Mouse (Mus musculus): ENCODE measurements at regions not wholly inside any gene's neighbourhood (a gene's known extent, or its start where the extent isn't known, plus 50 kb on each side); places are given as distances from the start of the nearest gene placed in this dataset.

DNA sequence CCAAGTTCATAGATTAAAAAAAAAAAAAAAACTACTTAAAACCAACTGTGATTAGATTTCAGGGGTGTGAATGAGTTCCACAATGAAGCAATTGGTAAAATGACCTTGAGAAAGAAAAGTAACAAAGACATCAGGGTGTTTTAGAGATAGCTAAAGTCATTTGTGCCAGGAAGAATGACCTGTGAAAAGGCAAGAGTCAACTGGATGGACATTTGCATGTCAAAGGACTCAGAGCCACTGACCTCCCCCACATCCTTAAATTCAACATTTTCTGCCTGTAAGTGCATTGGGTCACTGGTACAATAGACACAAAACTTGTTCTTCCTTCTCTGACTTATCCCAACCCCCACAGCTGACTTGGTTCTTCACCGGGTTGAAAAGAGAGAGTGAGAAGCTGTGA is 474.6 kb upstream of the 2610301B20Rik start:
- H3K4me1 ChIP-seq (ENCODE audit: control insufficient read depth in 1 of 2, insufficient read depth in 2 of 2) = peaks cover 0 to 2% of the 10 kb centered on the region in 2 experiments; a peak in 1 of 4 replicates
- no peak overlapping the region for H3K9ac ChIP-seq (ENCODE audit: insufficient read depth, low read depth)
- dilution Hi-C loops (cut with MboI; ENCODE audit: extremely low pct_ligation_motif_present, extremely low pct_unique_long_range_greater_than_20kb, low sequenced_read_pairs) (no loop called here), in situ Hi-C loops (cut with MboI; ENCODE audit: low pct_ligation_motif_present, low pct_unique_long_range_greater_than_20kb, low sequenced_read_pairs) (no loop called here)
- H3K79me2 ChIP-seq (replicated peaks; ENCODE audit: control insufficient read depth, extremely low read depth, insufficient read depth, poor library complexity, severe bottlenecking) = no peaks in the 10 kb centered on the region
- no peak for DNase-seq (ENCODE audit: extremely low read depth)
- no peak overlapping the region for H3K27ac ChIP-seq (ENCODE audit: insufficient read depth, low read depth)
- H3K4me3 ChIP-seq (replicated peaks in 1 of 3; ENCODE audit: low read depth in 2 of 3, low read length in 2 of 3, poor library complexity in 1 of 3) = no peak overlapping the region
- no peaks in the 10 kb centered on the region for H3K36me3 ChIP-seq (replicated peaks in 1 of 2; ENCODE audit: control insufficient read depth in 1 of 2, insufficient read depth in 1 of 2, low read length in 1 of 2)
- no peaks in the 10 kb centered on the region for H3K27me3 ChIP-seq (replicated peaks)
- no peaks in the 10 kb centered on the region for H3K9me3 ChIP-seq (replicated peaks; ENCODE audit: low read length)
- TF ChIP-seq MAFK (IDR thresholded peaks at IDR 0.05; ENCODE audit: insufficient replicate concordance, low read length) = no peak
- no peak for TF ChIP-seq USF2 (conservative IDR thresholded peaks at IDR 0.05; ENCODE audit: low read depth, low read length)
- TF ChIP-seq TBP (conservative IDR thresholded peaks at IDR 0.05; ENCODE audit: low read depth, low read length) = no peak
- H3K4me2 ChIP-seq (ENCODE audit: insufficient read depth, low read depth, poor library complexity, severe bottlenecking) = no peak overlapping the region

DNA sequence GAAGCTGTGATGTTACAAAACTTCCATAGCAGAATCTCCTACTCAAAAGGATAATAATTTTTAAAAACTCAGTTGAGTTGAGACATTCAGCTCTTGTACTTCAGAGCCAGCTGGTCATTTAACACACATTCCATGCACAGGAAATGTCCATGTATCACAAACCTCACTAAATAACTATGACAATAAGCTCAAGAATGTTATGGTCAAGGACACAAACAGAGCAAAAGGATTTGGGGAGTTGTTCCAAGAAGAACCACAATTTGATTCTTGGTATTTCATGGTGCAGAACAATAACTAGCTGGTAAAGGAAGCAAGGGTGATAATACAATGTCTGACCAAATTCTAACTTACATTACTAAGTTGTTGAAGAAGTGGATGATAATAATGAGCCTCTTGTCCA is 471.4 kb upstream of the 2610301B20Rik start:
- Histone ChIP-seq H3K4me2 (ENCODE audit: insufficient read depth, low read depth, poor library complexity, severe bottlenecking) (no peak overlapping the region), H3K79me2 (replicated peaks; ENCODE audit: control insufficient read depth, extremely low read depth, insufficient read depth, poor library complexity, severe bottlenecking) (no peaks in the 10 kb centered on the region), H3K36me3 (replicated peaks in 1 of 2; ENCODE audit: control insufficient read depth in 1 of 2, insufficient read depth in 1 of 2, low read length in 1 of 2) (no peaks in the 10 kb centered on the region), H3K9ac (ENCODE audit: insufficient read depth, low read depth) (no peak overlapping the region), H3K4me3 (replicated peaks in 1 of 3; ENCODE audit: low read depth in 2 of 3, low read length in 2 of 3, poor library complexity in 1 of 3) (no peak overlapping the region), H3K27me3 (replicated peaks) (no peaks in the 10 kb centered on the region), H3K4me1 (ENCODE audit: control insufficient read depth in 1 of 2, insufficient read depth in 2 of 2) (peaks cover 0 to 2% of the 10 kb centered on the region in 2 experiments; a peak in 1 of 4 replicates), H3K27ac (ENCODE audit: insufficient read depth, low read depth) (no peak overlapping the region), H3K9me3 (replicated peaks; ENCODE audit: low read length) (no peaks in the 10 kb centered on the region)
- no peak for TF ChIP-seq NRF1 (IDR thresholded peaks at IDR 0.05; ENCODE audit: low read depth, low read length)
- no peak for TF ChIP-seq TCF12 (IDR thresholded peaks at IDR 0.05; ENCODE audit: low read depth, low read length)
- no peak for TF ChIP-seq BHLHE40 (IDR thresholded peaks at IDR 0.05; ENCODE audit: low read depth, low read length)
- no peak for TF ChIP-seq PAX5 (IDR thresholded peaks at IDR 0.05; ENCODE audit: low read length)
- TF ChIP-seq GABPA (IDR thresholded peaks at IDR 0.05; ENCODE audit: insufficient replicate concordance, low read depth, low read length) = no peak
- TF ChIP-seq UBTF (IDR thresholded peaks at IDR 0.05; ENCODE audit: low read depth, low read length) = no peak
- TF ChIP-seq SIN3A (IDR thresholded peaks at IDR 0.05; ENCODE audit: low read length) = no peak
- no peak for TF ChIP-seq RAD21 (IDR thresholded peaks at IDR 0.05; ENCODE audit: low read depth, low read length)
- TF ChIP-seq MYC (IDR thresholded peaks at IDR 0.05; ENCODE audit: low read depth, low read length) = no peak
- no peak for TF ChIP-seq JUN (IDR thresholded peaks at IDR 0.05; ENCODE audit: insufficient read depth, low read depth, low read length)
- TF ChIP-seq IRF4 (IDR thresholded peaks at IDR 0.05; ENCODE audit: low read depth, low read length) = no peak
- no peak for TF ChIP-seq SMC3 (IDR thresholded peaks at IDR 0.05; ENCODE audit: low read depth, low read length)
- no peak for TF ChIP-seq USF2 (conservative IDR thresholded peaks at IDR 0.05; ENCODE audit: low read depth, low read length)
- no peak for TF ChIP-seq ELF1 (IDR thresholded peaks at IDR 0.05; ENCODE audit: low read depth, low read length)
- TF ChIP-seq MAX (IDR thresholded peaks at IDR 0.05; ENCODE audit: low read length) = no peak
- TF ChIP-seq POLR2A (IDR thresholded peaks at IDR 0.05; ENCODE audit: low read depth, low read length) = no peak
- no peak for TF ChIP-seq CHD2 (IDR thresholded peaks at IDR 0.05; ENCODE audit: low read length)
- no peak for TF ChIP-seq CTCF (conservative IDR thresholded peaks at IDR 0.05 in 1 of 2, IDR thresholded peaks at IDR 0.05 in 1 of 2; ENCODE audit: low read depth in 2 of 2, low read length in 2 of 2)
- TF ChIP-seq NELFE (IDR thresholded peaks at IDR 0.05; ENCODE audit: low read depth, low read length) = no peak
- no peak for TF ChIP-seq MXI1 (IDR thresholded peaks at IDR 0.05; ENCODE audit: low read depth, low read length)
- dilution Hi-C loops (cut with MboI; ENCODE audit: extremely low pct_ligation_motif_present, extremely low pct_unique_long_range_greater_than_20kb, low sequenced_read_pairs) = no loop called here
- no peak for DNase-seq (ENCODE audit: extremely low read depth)
- in situ Hi-C loops (cut with MboI; ENCODE audit: low pct_ligation_motif_present, low pct_unique_long_range_greater_than_20kb, low sequenced_read_pairs) = no loop called here
